Mouse (Mus musculus): Measurements from ENCODE around the gene Pnkd. TPM values are rescaled to one million over a fixed set of nuclear protein-coding genes. Genes with fewer than 3 reads are reported as not detected.

Gene Pnkd
- polyA plus RNA-seq, 1 experiment: not detected

DNA sequence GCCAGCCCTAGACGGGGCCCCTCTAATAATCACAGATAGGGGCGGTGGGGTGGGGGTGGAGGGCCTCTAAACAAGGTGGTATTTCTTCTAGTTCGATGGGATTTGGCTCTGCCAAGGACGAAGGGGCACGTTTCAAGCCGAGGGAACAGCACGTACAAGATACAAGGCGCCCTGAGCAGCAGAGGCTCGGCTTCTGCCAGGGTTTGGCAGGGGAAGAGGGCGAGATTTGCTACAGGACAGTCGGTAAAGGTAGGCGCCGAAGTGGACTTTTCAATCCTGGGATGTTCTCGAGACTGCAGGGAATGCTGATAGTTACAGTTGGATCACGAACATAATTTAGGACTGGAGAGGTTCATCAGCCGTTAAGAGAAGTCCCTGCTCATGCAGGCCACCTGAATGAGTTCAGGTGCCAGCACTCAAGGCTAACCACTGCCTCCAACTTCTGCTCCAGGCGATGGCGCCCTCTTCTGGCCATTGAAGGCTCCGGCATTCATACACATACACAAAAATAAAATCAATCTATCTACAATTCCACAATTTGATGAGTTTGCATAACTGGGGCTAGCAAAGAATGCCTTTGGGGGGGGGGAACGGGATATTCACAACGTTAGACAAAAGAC is 105.7 kb downstream of the Pnkd start:
- WGBS: 12% methylated on average over 21 of the region's 21 CpGs
- no peak overlapping the region for H3K4me3 ChIP-seq (ENCODE audit: insufficient read depth, low read depth, low read length)
- no peak for TF ChIP-seq POLR2A (IDR thresholded peaks at IDR 0.05; ENCODE audit: insufficient read depth, low read depth, low read length)
- peak; percentile 26; the same call in 1 of the 2 replicates for TF ChIP-seq CTCF (IDR thresholded peaks at IDR 0.05; ENCODE audit: insufficient read depth, low read depth, low read length)
- peaks cover 29% of the 10 kb centered on the region for H3K4me1 ChIP-seq (ENCODE audit: control insufficient read depth, insufficient read depth, low read length)
- H3K27ac ChIP-seq (ENCODE audit: insufficient read depth, low read depth, low read length): no peak overlapping the region

DNA sequence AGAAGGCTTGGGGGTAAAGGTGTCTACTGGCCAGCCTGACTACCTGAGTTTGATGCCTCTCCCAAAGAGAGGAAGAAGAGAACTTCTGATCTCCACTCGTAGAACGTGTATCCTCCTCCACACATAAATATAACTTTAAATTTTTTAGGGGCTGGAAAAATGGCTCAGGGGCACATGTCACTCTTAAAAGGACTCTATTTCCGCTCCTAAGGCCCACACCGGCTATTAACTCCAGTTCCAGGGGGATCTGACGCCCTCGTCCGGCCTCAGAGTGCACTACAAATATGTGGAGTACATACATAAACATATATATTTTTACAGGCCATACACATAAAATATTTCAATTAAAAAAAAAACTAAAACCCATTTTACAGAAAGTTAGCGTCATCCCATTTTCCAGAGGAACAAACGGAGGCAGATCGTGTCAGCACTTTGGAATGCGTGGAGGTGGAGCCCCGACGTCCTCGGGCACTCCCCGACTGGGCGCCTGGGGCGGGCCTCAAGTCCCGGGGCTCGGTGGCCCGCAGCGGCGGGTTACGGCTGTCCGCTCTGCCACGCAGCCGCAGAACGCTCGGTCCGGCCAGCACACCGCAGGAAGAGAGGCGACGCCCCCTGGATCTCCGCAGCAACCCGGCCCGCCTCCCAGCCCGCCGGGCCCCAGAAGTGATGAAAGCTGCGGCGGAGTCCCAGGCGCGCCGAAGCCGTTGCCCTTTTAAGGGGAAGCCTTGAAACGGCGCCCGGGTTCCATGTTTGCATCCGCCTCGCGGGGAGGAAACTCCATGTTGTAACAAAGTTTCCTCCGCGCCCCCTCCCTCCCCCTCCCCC is 106.4 kb downstream of the Pnkd start, which contains the start of gene Ctdsp1:
Gene Ctdsp1, plus strand, starts transcription at position 586 of the 825 bp plus-strand sequence.
- TF ChIP-seq POLR2A (IDR thresholded peaks at IDR 0.05; ENCODE audit: insufficient read depth, low read depth, low read length): no peak
- no peak for TF ChIP-seq CTCF (IDR thresholded peaks at IDR 0.05; ENCODE audit: insufficient read depth, low read depth, low read length)
- Histone ChIP-seq H3K4me1 (ENCODE audit: control insufficient read depth, insufficient read depth, low read length) (peaks cover 29% of the 10 kb centered on the region), H3K4me3 (ENCODE audit: insufficient read depth, low read depth, low read length) (peak within 1 kb of the TSS; percentile 74), H3K27ac (ENCODE audit: insufficient read depth, low read depth, low read length) (peak within 1 kb of the TSS; percentile 74)
- 3% methylated on average over 49 of the region's 51 CpGs for WGBS

DNA sequence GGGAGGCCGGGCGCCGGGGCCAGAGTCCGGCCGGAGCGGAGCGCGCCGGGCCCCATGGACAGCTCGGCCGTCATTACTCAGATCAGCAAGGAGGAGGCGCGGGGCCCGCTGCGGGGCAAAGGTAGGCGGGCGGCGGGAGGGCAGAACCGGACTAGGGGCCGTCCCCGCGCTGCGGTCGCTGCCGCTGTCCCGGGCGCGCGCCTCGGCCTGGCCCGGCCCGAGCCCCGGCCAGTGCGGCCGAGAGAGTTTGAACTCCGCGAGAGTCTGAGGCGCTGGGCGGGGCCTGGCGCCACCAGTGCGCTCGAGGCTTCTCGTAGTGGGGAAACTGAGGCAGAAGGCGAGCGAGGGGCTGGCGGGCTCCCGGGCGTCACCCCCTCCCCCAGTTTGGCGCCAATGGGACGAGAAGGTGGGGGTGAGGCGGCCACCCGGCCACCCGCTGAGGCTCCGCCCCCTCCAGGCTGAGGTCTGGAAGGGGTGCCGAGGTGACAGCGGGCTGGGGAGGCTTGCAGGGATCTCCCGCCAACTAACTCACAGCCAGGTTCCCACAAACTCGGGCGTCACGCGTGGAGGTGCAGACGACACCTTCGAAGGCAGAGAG is 107.2 kb downstream of the Pnkd start:
- TF ChIP-seq CTCF (IDR thresholded peaks at IDR 0.05; ENCODE audit: insufficient read depth, low read depth, low read length) (peak; percentile 9; the same call in 1 of the 2 replicates), POLR2A (IDR thresholded peaks at IDR 0.05; ENCODE audit: insufficient read depth, low read depth, low read length) (no peak)
- under 1% methylated on average over 62 of the region's 63 CpGs for WGBS
- H3K4me3 ChIP-seq (ENCODE audit: insufficient read depth, low read depth, low read length): peak overlapping the region; percentile 67
- peak overlapping the region; percentile 12; the same call in 1 of the 2 replicates for H3K27ac ChIP-seq (ENCODE audit: insufficient read depth, low read depth, low read length)
- peaks cover 30% of the 10 kb centered on the region for H3K4me1 ChIP-seq (ENCODE audit: control insufficient read depth, insufficient read depth, low read length)

DNA sequence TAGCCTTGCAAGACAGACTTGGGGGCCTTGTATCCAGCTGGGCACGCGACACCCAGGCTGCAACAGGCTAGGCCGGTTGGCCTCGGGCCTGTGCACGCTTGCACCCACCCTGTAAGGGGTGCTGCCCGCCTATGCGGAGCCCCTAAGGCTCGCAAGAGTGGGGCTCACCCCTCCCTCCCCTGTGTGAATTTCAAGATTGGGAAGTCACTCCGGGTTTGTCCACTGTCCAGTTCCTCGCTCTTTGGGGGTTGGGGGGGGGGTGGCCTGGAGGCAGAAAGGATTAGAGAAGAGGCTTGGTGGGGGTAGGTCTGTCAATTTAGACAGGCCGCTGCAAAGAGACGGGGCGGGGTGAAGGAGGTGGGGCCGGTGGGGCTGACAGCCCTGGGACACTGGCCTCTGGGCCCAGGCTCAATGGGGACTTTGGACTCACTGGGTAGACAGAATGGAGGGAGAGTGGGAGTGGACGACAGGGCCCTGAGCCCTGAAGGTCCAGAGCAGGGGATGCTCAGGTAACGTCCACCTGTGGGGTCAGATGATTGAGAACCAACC is 107.8 kb downstream of the Pnkd start:
- Histone ChIP-seq H3K4me1 (ENCODE audit: control insufficient read depth, insufficient read depth, low read length) (peaks cover 28% of the 10 kb centered on the region), H3K27ac (ENCODE audit: insufficient read depth, low read depth, low read length) (0 out of 2 replicates have a peak overlapping the region, but pooled peaks have one; percentile 12), H3K4me3 (ENCODE audit: insufficient read depth, low read depth, low read length) (peak overlapping the region; percentile 67)
- TF ChIP-seq CTCF (IDR thresholded peaks at IDR 0.05; ENCODE audit: insufficient read depth, low read depth, low read length) (no peak; the same call in 1 of the 2 replicates), POLR2A (IDR thresholded peaks at IDR 0.05; ENCODE audit: insufficient read depth, low read depth, low read length) (no peak)
- WGBS: 2% methylated on average over 16 of the region's 16 CpGs

DNA sequence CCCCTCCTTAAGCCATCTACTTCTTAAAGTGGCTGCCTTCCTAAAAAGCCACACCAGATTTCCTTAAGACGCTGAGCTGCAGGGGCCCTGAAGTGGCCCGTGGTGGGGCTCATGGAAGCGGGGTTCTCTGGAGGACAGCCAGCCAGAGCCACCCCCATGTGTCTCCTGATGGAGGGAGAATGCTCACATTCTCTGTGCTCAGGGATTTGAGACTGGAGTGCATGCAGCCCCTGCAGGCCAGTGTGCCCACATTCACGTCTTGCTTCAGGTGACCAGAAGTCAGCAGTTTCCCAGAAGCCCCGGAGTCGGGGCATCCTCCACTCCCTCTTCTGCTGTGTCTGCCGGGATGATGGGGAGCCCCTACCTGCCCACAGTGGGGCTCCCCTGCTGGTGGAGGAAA is 108.3 kb downstream of the Pnkd start:
- WGBS: 33% methylated on average over 7 of the region's 7 CpGs
- Histone ChIP-seq H3K27ac (ENCODE audit: insufficient read depth, low read depth, low read length) (no peak overlapping the region), H3K4me3 (ENCODE audit: insufficient read depth, low read depth, low read length) (peak overlapping the region; percentile 67)

DNA sequence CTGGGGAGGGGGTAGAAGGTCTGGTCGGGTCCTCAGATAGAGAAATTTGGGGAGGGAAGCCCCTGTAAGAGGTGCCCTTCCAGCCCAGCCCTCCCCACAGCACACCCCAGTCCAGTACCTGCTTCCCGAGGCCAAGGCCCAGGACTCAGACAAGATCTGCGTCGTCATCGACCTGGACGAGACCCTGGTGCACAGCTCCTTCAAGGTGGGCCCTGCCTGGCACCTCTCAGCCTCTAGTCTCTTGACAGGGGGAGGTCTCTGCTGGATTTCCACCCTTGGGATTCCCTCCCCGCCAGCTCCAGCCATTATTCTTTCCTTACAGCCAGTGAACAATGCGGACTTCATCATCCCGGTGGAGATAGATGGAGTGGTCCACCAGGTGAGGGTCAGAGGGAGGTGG is 109.0 kb downstream of the Pnkd start:
- TF ChIP-seq CTCF (IDR thresholded peaks at IDR 0.05; ENCODE audit: insufficient read depth, low read depth, low read length): no peak
- no peak for TF ChIP-seq POLR2A (IDR thresholded peaks at IDR 0.05; ENCODE audit: insufficient read depth, low read depth, low read length)
- Histone ChIP-seq H3K27ac (ENCODE audit: insufficient read depth, low read depth, low read length) (no peak overlapping the region), H3K4me3 (ENCODE audit: insufficient read depth, low read depth, low read length) (no peak overlapping the region), H3K4me1 (ENCODE audit: control insufficient read depth, insufficient read depth, low read length) (peaks cover 34% of the 10 kb centered on the region)
- WGBS: 91% methylated on average over 9 of the region's 9 CpGs

More for the DNA sequence above, 108.3 kb downstream of the Pnkd start:
- TF ChIP-seq POLR2A (IDR thresholded peaks at IDR 0.05; ENCODE audit: insufficient read depth, low read depth, low read length) (no peak), CTCF (IDR thresholded peaks at IDR 0.05; ENCODE audit: insufficient read depth, low read depth, low read length) (no peak)
- H3K4me1 ChIP-seq (ENCODE audit: control insufficient read depth, insufficient read depth, low read length): peaks cover 32% of the 10 kb centered on the region

DNA sequence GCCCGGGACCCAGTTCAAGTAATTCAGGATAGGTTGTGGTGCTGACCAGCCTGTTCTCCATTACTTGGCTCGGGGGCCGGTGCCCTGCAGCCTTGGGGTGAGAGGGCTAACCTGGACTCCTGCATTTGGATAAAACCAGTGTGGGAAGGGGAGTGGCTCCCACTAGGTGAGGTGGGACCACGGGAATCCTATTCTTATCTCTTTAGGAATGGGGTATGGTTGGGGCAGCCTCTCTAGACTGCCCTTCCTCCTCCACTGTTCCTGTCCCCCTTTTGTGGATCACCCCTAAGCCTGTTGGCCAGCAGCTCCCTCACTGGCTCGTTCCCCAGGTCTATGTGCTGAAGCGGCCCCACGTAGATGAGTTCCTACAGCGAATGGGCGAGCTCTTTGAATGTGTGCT is 109.6 kb downstream of the Pnkd start:
- 90% methylated on average over 9 of the region's 9 CpGs for WGBS
- Histone ChIP-seq H3K4me1 (ENCODE audit: control insufficient read depth, insufficient read depth, low read length) (peaks cover 34% of the 10 kb centered on the region), H3K27ac (ENCODE audit: insufficient read depth, low read depth, low read length) (no peak overlapping the region), H3K4me3 (ENCODE audit: insufficient read depth, low read depth, low read length) (no peak overlapping the region)
- TF ChIP-seq POLR2A (IDR thresholded peaks at IDR 0.05; ENCODE audit: insufficient read depth, low read depth, low read length): no peak
- no peak for TF ChIP-seq CTCF (IDR thresholded peaks at IDR 0.05; ENCODE audit: insufficient read depth, low read depth, low read length)

DNA sequence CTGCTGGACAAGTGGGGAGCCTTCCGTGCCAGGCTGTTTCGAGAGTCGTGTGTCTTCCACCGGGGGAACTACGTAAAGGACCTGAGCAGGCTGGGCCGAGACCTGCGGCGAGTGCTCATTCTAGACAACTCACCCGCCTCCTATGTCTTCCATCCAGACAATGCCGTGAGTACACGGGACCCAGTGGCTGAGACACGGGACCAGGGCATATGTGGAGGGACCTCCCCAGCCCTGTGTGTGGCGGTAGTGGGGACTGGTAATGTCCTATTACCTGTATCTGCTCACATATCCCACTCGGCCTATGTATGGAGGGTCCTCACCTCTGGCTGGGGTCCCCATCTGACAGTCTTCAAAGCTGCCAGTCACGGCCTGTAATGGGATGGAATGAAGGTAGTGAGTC is 110.1 kb downstream of the Pnkd start:
- no peak overlapping the region for H3K4me3 ChIP-seq (ENCODE audit: insufficient read depth, low read depth, low read length)
- peaks cover 29% of the 10 kb centered on the region for H3K4me1 ChIP-seq (ENCODE audit: control insufficient read depth, insufficient read depth, low read length)
- no peak overlapping the region for H3K27ac ChIP-seq (ENCODE audit: insufficient read depth, low read depth, low read length)
- 94% methylated on average over 15 of the region's 15 CpGs for WGBS
- no peak for TF ChIP-seq POLR2A (IDR thresholded peaks at IDR 0.05; ENCODE audit: insufficient read depth, low read depth, low read length)
- TF ChIP-seq CTCF (IDR thresholded peaks at IDR 0.05; ENCODE audit: insufficient read depth, low read depth, low read length): no peak
